Mouse (Mus musculus): ENCODE measurements around the gene Chrne. TPM values are rescaled to one million over a fixed set of nuclear protein-coding genes. Genes with fewer than 3 reads are reported as not detected.
A peak's percentile ranks its signal among the peaks of the same experiment; 100 is the strongest.

Gene Chrne
- total and polyA plus RNA-seq, 2 experiments from 2014 or later, result 0.78 TPM; not detected in 1

DNA sequence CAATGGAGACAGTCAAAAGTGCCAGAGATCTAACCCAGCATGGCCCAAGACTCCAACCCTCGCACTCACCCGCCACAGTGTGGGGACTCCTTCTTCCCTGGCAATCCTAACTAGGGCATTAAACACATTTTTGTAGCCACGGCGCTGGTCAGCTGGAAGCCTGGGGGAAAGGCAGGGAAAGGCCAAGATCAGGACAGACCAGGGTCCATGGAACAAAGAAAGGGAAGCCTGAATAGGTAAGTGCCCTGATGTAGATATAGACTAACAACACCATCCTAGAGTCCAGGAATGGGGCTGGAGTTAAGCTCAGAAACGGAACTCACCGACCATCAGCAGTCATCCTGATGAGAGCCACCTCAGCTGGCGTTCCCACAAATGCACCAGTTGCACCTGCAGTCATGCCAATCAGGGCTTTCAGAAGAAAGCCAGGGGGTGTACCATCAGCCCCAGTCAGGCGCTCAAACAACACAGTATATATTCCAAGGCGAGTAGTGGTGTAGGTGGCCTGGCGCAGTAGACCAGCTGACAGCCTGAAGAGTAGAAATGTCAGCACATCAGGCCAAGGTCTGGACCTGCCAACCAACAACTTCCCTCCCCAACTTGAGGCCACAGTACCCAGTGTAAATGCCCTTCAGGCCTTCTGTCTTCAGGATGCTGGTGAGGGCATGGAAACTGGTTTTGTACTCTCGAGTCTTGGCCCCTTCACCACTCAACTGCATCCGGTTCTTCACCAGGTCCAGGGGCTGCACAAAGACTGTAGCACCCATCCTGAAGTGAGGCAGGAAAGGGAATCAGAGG is 26.6 kb upstream of the Chrne start:
- peak overlapping the region; percentile 71 for H3K4me2 ChIP-seq (ENCODE audit: low read depth, low read length, poor library complexity, severe bottlenecking)
- H3K9ac ChIP-seq (replicated peaks; ENCODE audit: low read length, poor library complexity, severe bottlenecking), result peak overlapping the region; percentile 87; the same call in 1 of the 2 replicates
- H3K4me3 ChIP-seq (ENCODE audit: low read depth, low read length), result peak overlapping the region; percentile 79
- no peaks in the 10 kb centered on the region for H3K9me3 ChIP-seq (ENCODE audit: low read length)
- H3K36me3 ChIP-seq (ENCODE audit: insufficient read depth, low read length), result peaks cover 30% of the 10 kb centered on the region
- no peaks in the 10 kb centered on the region for H3K27me3 ChIP-seq (ENCODE audit: insufficient read depth, low read length)
- DNase-seq (ENCODE audit: low spot score), result no peak
- TF ChIP-seq CTCF (IDR thresholded peaks at IDR 0.05), result no peak
- no peak for ATAC-seq (ENCODE audit: low FRiP score)
- H3K4me1 ChIP-seq (ENCODE audit: insufficient read depth, low read length), result peaks cover 10% of the 10 kb centered on the region; the same call in 1 of the 2 replicates
- H3K27ac ChIP-seq (ENCODE audit: low read depth, low read length), result peak overlapping the region; percentile 93
- 91% methylated on average over 12 of the region's 12 CpGs for WGBS

DNA sequence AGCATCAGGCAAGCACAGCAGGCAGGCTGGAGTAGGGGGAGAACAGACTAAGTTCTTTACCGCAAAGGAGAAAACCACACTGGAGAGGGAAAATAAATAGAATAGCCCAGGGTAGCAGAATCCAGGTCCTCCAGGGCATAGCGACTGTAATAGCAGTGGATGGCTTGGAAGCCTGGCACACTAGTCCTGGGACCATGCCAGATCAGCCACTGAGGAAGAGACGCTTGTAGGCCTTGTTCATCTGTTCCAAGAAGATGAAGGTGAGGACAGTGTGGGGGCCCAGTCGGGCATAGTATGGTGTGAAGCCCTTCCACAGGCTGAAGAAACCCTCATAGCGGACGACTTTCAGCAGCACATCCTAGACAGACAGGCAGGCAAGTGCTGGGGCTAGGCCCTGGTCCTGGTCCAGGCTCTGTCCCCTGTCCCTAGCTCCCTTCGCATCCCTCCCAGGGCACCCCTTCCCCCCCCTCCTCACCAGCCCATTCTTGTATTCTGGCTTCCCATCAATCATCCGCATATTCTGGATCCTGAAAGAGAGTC is 25.6 kb upstream of the Chrne start:
- Histone ChIP-seq H3K27me3 (ENCODE audit: insufficient read depth, low read length) (no peaks in the 10 kb centered on the region), H3K4me2 (ENCODE audit: low read depth, low read length, poor library complexity, severe bottlenecking) (no peak overlapping the region), H3K4me3 (ENCODE audit: low read depth, low read length) (no peak overlapping the region), H3K9me3 (ENCODE audit: low read length) (no peaks in the 10 kb centered on the region), H3K9ac (replicated peaks; ENCODE audit: low read length, poor library complexity, severe bottlenecking) (no peak overlapping the region), H3K27ac (ENCODE audit: low read depth, low read length) (no peak overlapping the region), H3K36me3 (ENCODE audit: insufficient read depth, low read length) (peaks cover 22% of the 10 kb centered on the region), H3K4me1 (ENCODE audit: insufficient read depth, low read length) (peaks cover 10% of the 10 kb centered on the region; the same call in 1 of the 2 replicates)
- no peak for TF ChIP-seq CTCF (IDR thresholded peaks at IDR 0.05)
- no peak for ATAC-seq (ENCODE audit: low FRiP score)
- DNase-seq (ENCODE audit: low spot score), result no peak
- WGBS, result 96% methylated on average over 8 of the region's 8 CpGs

DNA sequence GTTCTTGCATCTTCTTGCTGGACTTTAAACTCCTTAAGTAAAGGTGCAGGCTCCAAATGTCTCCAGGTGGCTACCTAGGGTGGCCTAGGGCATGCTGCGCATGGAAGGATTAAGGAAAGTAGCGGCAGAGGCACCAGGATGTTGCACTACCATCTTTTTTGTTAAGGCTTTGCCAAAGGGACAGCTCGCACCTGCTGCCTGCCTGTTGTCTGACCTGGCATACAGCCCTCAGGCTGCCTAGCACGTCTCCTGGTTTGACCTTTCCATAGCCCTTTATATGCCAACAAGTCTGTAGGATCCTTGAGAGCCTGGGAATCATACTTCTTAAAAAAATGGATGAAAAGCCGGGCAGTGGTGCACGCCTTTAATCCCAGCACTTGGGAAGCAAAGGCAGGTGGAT is 24.0 kb upstream of the Chrne start:
- TF ChIP-seq CTCF (IDR thresholded peaks at IDR 0.05), result no peak

DNA sequence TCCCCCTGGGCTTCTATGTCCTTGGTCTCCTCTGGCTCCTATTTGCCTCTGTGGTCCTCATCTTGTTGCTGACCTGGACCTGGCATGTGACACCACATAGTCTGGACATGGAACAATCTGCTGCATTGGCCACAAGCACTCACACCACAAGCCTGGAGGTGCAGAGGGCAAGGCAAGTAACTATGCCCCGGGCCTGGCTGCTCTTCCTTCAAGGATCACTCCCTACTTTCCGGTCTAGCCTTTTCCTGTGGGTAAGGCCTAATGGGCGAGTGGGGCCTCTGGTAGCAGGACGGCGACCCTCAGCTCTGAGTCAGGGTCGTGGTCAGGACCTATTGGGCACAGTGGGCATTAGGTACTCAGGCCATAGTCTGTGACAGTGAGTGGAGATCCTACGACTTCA is 22.2 kb upstream of the Chrne start:
- H3K4me1 ChIP-seq (ENCODE audit: insufficient read depth, low read length), result peaks cover 7% of the 10 kb centered on the region; the same call in 1 of the 2 replicates
- WGBS, result 86% methylated on average over 7 of the region's 7 CpGs
- ATAC-seq (ENCODE audit: low FRiP score), result no peak
- no peak overlapping the region for H3K27ac ChIP-seq (ENCODE audit: low read depth, low read length)
- no peaks in the 10 kb centered on the region for H3K27me3 ChIP-seq (ENCODE audit: insufficient read depth, low read length)
- H3K36me3 ChIP-seq (ENCODE audit: insufficient read depth, low read length), result peaks cover 11% of the 10 kb centered on the region
- TF ChIP-seq CTCF (IDR thresholded peaks at IDR 0.05), result no peak
- no peak overlapping the region for H3K4me3 ChIP-seq (ENCODE audit: low read depth, low read length)
- no peaks in the 10 kb centered on the region for H3K9me3 ChIP-seq (ENCODE audit: low read length)
- no peak overlapping the region for H3K4me2 ChIP-seq (ENCODE audit: low read depth, low read length, poor library complexity, severe bottlenecking)
- DNase-seq (ENCODE audit: low spot score), result no peak
- H3K9ac ChIP-seq (replicated peaks; ENCODE audit: low read length, poor library complexity, severe bottlenecking), result no peak overlapping the region

More for the DNA sequence above, 24.0 kb upstream of the Chrne start:
- Histone ChIP-seq H3K27ac (ENCODE audit: low read depth, low read length) (no peak overlapping the region), H3K4me3 (ENCODE audit: low read depth, low read length) (no peak overlapping the region), H3K27me3 (ENCODE audit: insufficient read depth, low read length) (no peaks in the 10 kb centered on the region), H3K4me2 (ENCODE audit: low read depth, low read length, poor library complexity, severe bottlenecking) (no peak overlapping the region), H3K36me3 (ENCODE audit: insufficient read depth, low read length) (peaks cover 11% of the 10 kb centered on the region), H3K9me3 (ENCODE audit: low read length) (no peaks in the 10 kb centered on the region), H3K9ac (replicated peaks; ENCODE audit: low read length, poor library complexity, severe bottlenecking) (no peak overlapping the region), H3K4me1 (ENCODE audit: insufficient read depth, low read length) (peaks cover 10% of the 10 kb centered on the region; the same call in 1 of the 2 replicates)
- ATAC-seq (ENCODE audit: low FRiP score) (no peak), DNase-seq (ENCODE audit: low spot score) (no peak)
- 95% methylated on average over 6 of the region's 6 CpGs for whole genome bisulfite sequencing

DNA sequence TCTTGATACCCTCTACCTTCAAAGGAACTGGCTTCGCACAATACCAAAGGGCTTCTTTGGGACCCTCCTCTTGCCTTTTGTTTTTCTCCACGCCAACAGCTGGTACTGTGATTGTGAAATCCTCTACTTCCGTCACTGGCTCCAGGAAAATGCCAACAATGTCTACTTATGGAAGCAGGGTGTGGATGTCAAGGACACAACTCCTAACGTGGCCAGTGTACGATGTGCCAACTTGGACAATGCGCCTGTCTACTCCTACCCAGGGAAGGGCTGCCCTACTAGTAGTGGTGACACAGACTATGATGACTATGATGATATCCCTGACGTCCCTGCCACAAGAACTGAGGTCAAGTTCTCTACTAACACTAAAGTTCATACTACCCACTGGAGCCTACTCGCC is 21.0 kb upstream of the Chrne start:
- H3K4me1 ChIP-seq (ENCODE audit: insufficient read depth, low read length), result no peaks in the 10 kb centered on the region
- DNase-seq (ENCODE audit: low spot score) (no peak), ATAC-seq (ENCODE audit: low FRiP score) (no peak)
- no peak overlapping the region for H3K27ac ChIP-seq (ENCODE audit: low read depth, low read length)
- no peaks in the 10 kb centered on the region for H3K27me3 ChIP-seq (ENCODE audit: insufficient read depth, low read length)
- TF ChIP-seq CTCF (IDR thresholded peaks at IDR 0.05), result no peak
- H3K9ac ChIP-seq (replicated peaks; ENCODE audit: low read length, poor library complexity, severe bottlenecking), result no peak overlapping the region
- peaks cover 8% of the 10 kb centered on the region for H3K36me3 ChIP-seq (ENCODE audit: insufficient read depth, low read length)
- H3K4me3 ChIP-seq (ENCODE audit: low read depth, low read length), result no peak overlapping the region
- no peaks in the 10 kb centered on the region for H3K9me3 ChIP-seq (ENCODE audit: low read length)
- WGBS, result 85% methylated on average over 8 of the region's 8 CpGs
- H3K4me2 ChIP-seq (ENCODE audit: low read depth, low read length, poor library complexity, severe bottlenecking), result no peak overlapping the region

DNA sequence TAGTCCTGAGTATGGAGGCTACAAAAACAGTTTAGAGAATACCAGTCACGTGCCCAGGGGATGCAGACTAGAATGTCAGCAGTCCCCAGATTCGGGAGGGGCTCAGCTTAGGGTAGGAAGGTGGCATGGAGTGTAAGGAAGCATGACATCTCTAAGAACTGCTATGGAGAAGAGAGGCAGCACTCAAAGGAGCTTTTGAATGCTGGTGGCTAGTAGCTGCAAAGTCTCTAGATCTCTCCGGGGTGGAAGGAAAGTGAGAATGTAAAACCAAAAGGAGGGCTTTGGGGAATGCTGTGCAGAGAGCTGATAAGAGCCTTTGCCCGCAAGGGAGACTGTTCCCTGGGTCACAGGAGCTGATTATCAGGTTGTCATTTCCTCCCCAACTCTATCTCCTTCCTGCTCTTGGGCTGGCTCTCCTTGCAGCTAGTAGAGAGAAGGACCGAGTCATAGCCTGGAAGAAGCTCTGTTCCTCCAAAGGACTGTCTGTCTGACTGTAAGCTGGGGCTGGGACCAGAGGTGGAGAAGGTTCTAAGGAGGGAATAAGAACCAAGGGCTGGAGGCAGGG is 19.8 kb upstream of the Chrne start, which contains the start of gene Gp1ba:
Gp1ba (plus strand) TSS at position 409 of the 565 bp plus-strand sequence.
- no peak within 1 kb of the TSS for H3K4me3 ChIP-seq (ENCODE audit: low read depth, low read length)
- H3K4me1 ChIP-seq (ENCODE audit: insufficient read depth, low read length), result no peaks in the 10 kb centered on the region
- H3K9ac ChIP-seq (replicated peaks; ENCODE audit: low read length, poor library complexity, severe bottlenecking), result no peak within 1 kb of the TSS
- H3K4me2 ChIP-seq (ENCODE audit: low read depth, low read length, poor library complexity, severe bottlenecking), result no peak within 1 kb of the TSS
- DNase-seq (ENCODE audit: low spot score), result no peak
- ATAC-seq (ENCODE audit: low FRiP score), result no peak
- H3K36me3 ChIP-seq (ENCODE audit: insufficient read depth, low read length), result no peaks in the 10 kb centered on the region; the same call in 1 of the 2 replicates
- WGBS, result 54% methylated on average over 5 of the region's 5 CpGs
- no peaks in the 10 kb centered on the region for H3K9me3 ChIP-seq (ENCODE audit: low read length)
- TF ChIP-seq CTCF (IDR thresholded peaks at IDR 0.05), result no peak
- H3K27ac ChIP-seq (ENCODE audit: low read depth, low read length), result no peak within 1 kb of the TSS
- no peaks in the 10 kb centered on the region for H3K27me3 ChIP-seq (ENCODE audit: insufficient read depth, low read length)

Data from midbrain, postnatal 0 days (tissue).